Mouse (Mus musculus): ENCODE measurements around the gene Xpo5.

Gene Xpo5

GRCm38 (mm10) chr17:46265918-46266618 is 63.5 kb downstream of the Xpo5 start:
- TF ChIP-seq GATA4 (IDR thresholded peaks at IDR 0.05; ENCODE audit: insufficient replicate concordance, low read length): no peak

- TF ChIP-seq GATA4 (IDR thresholded peaks at IDR 0.05; ENCODE audit: insufficient replicate concordance, low read length): no peak
Observed at GRCm38 (mm10) chr17:46266986-46267385, 64.4 kb downstream of the Xpo5 start.

GRCm38 (mm10) chr17:46267511-46267910 is 64.9 kb downstream of the Xpo5 start:
- no peak for TF ChIP-seq GATA4 (IDR thresholded peaks at IDR 0.05; ENCODE audit: insufficient replicate concordance, low read length)

GRCm38 (mm10) chr17:46268026-46268720 is 65.6 kb downstream of the Xpo5 start:
- no peak for TF ChIP-seq GATA4 (IDR thresholded peaks at IDR 0.05; ENCODE audit: insufficient replicate concordance, low read length)

- no peak for TF ChIP-seq GATA4 (IDR thresholded peaks at IDR 0.05; ENCODE audit: insufficient replicate concordance, low read length)
Observed at GRCm38 (mm10) chr17:46269771-46270534, 67.4 kb downstream of the Xpo5 start.

GRCm38 (mm10) chr17:46272058-46272457 is 69.5 kb downstream of the Xpo5 start:
- TF ChIP-seq GATA4 (IDR thresholded peaks at IDR 0.05; ENCODE audit: insufficient replicate concordance, low read length): no peak

- TF ChIP-seq GATA4 (IDR thresholded peaks at IDR 0.05; ENCODE audit: insufficient replicate concordance, low read length): no peak
Observed at GRCm38 (mm10) chr17:46272675-46273074, 70.1 kb downstream of the Xpo5 start.

GRCm38 (mm10) chr17:46273803-46274236 is 71.2 kb downstream of the Xpo5 start:
- no peak for TF ChIP-seq GATA4 (IDR thresholded peaks at IDR 0.05; ENCODE audit: insufficient replicate concordance, low read length)

- TF ChIP-seq GATA4 (IDR thresholded peaks at IDR 0.05; ENCODE audit: insufficient replicate concordance, low read length): no peak
Observed at GRCm38 (mm10) chr17:46274465-46274864, 71.9 kb downstream of the Xpo5 start.

- TF ChIP-seq GATA4 (IDR thresholded peaks at IDR 0.05; ENCODE audit: insufficient replicate concordance, low read length): no peak
Observed at GRCm38 (mm10) chr17:46275034-46275433, 72.5 kb downstream of the Xpo5 start.

- TF ChIP-seq GATA4 (IDR thresholded peaks at IDR 0.05; ENCODE audit: insufficient replicate concordance, low read length): no peak
Observed at GRCm38 (mm10) chr17:46275506-46275905, 72.9 kb downstream of the Xpo5 start.

- TF ChIP-seq GATA4 (IDR thresholded peaks at IDR 0.05; ENCODE audit: insufficient replicate concordance, low read length): no peak
Observed at GRCm38 (mm10) chr17:46277586-46277985, 75.0 kb downstream of the Xpo5 start.

- no peak for TF ChIP-seq GATA4 (IDR thresholded peaks at IDR 0.05; ENCODE audit: insufficient replicate concordance, low read length)
Observed at GRCm38 (mm10) chr17:46278011-46278765, 75.6 kb downstream of the Xpo5 start.

GRCm38 (mm10) chr17:46282483-46283123 is 80.0 kb downstream of the Xpo5 start, which contains the start of gene Tjap1:
Gene Tjap1 (minus strand): TSS chr17:46283026.
- TF ChIP-seq GATA4 (IDR thresholded peaks at IDR 0.05; ENCODE audit: insufficient replicate concordance, low read length): no peak

All from liver, adult (tissue).